Mouse (Mus musculus): ENCODE measurements around the gene Nudt12. TPM values are rescaled to one million over a fixed set of nuclear protein-coding genes. Genes with fewer than 3 reads are reported as not detected.
A peak's percentile ranks its signal among the peaks of the same experiment; 100 is the strongest.

Nudt12 gene
- polyA plus RNA-seq (2016; fragmentation: Nextera tagmentation; extraction: Ambion mirVana), result 6.5 and 8.1 TPM in 2 replicates

DNA sequence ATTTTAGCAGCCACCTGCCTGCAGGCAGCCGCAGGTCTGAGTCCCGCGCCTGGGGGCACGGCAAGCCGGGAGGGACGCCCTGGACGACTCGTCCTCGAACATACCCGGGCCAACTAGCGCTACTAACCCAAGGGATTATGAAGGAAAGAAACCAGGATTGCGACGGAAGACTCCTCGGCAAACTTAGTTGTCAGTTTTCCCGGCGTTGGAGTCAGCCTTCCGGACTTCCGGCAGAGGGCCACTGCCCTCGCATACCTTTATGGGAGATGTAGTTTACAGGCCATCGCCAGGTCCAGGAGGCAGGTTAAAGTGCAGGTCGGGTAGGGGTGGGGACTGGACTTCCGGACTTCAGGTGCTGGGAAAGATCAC lies at the start of gene Nudt12:
Gene Nudt12 (minus strand): TSS at position 282 of the 369 bp plus-strand sequence.
- Histone ChIP-seq H3K9ac (replicated peaks) (peak within 1 kb of the TSS; percentile 71), H3K4me1 (no peaks in the 10 kb centered on the region; the same call in 1 of the 2 replicates), H3K36me3 (no peaks in the 10 kb centered on the region; the same call in 1 of the 2 replicates), H3K27me3 (no peaks in the 10 kb centered on the region), H3K4me2 (replicated peaks) (peak within 1 kb of the TSS; percentile 67), H3K9me3 (no peaks in the 10 kb centered on the region), H3K27ac (replicated peaks) (peak within 1 kb of the TSS; percentile 65; the same call in 1 of the 2 replicates), H3K4me3 (peak within 1 kb of the TSS; percentile 67)
- WGBS, result under 1% methylated on average over 22 of the region's 22 CpGs
- peak; percentile 91 for ATAC-seq (ENCODE audit: low FRiP score, low read depth)

DNA sequence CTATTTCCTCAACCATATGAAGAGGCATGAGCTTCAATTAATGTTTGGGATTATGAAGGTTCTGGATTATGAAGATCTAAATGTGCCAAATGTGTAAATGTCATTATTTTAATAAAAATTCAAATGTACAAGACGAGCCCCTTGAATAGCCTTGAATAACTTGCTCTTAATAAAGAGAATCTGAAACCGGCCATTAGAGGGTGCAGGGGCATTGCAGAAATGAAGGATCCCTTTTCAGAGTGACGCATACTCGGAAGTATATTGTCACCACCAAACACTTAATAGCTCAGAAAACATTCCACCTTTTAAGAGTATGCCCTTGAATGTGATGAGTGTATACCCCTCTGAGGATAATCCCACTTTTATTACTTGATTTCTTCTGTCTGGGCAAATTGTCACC lies 40.1 kb upstream of the Nudt12 start:
- no peak overlapping the region for H3K27ac ChIP-seq (replicated peaks)
- H3K4me3 ChIP-seq, result no peak overlapping the region
- no peaks in the 10 kb centered on the region for H3K27me3 ChIP-seq
- 70% methylated on average over 4 of the region's 4 CpGs for WGBS
- no peaks in the 10 kb centered on the region for H3K9me3 ChIP-seq
- H3K4me2 ChIP-seq (replicated peaks), result no peak overlapping the region
- no peak overlapping the region for H3K9ac ChIP-seq (replicated peaks)
- H3K36me3 ChIP-seq, result no peaks in the 10 kb centered on the region
- no peaks in the 10 kb centered on the region for H3K4me1 ChIP-seq
- no peak for ATAC-seq (ENCODE audit: low FRiP score, low read depth)

DNA sequence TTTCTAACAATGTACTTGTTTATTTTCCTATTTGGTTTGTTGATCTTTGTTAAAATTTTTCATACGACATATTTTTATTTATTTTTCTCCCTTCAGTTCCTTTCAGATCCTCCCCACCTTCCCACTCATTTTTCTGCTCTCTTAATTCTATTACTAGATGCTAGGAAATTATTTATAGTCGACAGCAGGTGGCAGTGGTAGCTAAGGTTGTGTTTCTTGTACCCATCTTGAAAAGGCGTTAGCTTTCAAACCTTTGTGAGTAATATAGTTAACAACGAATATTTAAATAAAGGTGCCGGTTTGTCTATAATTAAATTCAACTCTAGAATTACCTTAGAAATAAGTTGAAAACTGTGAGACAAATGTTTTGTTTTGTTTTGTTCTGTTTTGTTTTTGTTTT lies 26.6 kb upstream of the Nudt12 start:
- H3K9ac ChIP-seq (replicated peaks), result no peak overlapping the region
- ATAC-seq (ENCODE audit: low FRiP score, low read depth), result no peak
- no peak overlapping the region for H3K4me2 ChIP-seq (replicated peaks)
- H3K27me3 ChIP-seq, result no peaks in the 10 kb centered on the region
- no peak overlapping the region for H3K27ac ChIP-seq (replicated peaks)
- WGBS, result 55% methylated on average over 5 of the region's 5 CpGs
- no peaks in the 10 kb centered on the region for H3K36me3 ChIP-seq
- no peaks in the 10 kb centered on the region for H3K9me3 ChIP-seq
- H3K4me1 ChIP-seq, result no peaks in the 10 kb centered on the region
- no peak overlapping the region for H3K4me3 ChIP-seq

DNA sequence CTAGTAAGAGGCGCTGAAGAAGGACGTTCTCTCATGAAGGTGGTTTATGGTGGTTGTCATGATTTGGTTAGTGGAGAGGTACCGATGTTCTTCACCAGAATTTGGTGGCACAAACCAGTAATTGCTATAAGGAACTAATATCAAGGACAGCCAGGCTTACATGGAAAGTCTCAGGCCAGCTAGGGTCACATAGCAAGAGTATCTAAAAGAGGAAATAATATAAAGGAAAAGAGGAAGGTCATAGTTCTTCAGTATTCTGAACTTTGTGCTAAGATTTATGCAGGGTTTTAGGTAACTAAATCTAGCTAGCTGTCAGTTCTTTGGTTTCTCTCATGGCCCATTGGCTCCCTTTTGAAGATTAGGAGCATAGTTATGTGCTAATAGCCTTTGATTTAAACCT lies 20.3 kb upstream of the Nudt12 start:
- ATAC-seq (ENCODE audit: low FRiP score, low read depth), result no peak
- H3K4me3 ChIP-seq, result no peak overlapping the region
- no peak overlapping the region for H3K4me2 ChIP-seq (replicated peaks)
- WGBS, result 94% methylated on average over 3 of the region's 3 CpGs
- no peaks in the 10 kb centered on the region for H3K4me1 ChIP-seq
- H3K27me3 ChIP-seq, result no peaks in the 10 kb centered on the region
- no peaks in the 10 kb centered on the region for H3K36me3 ChIP-seq
- no peaks in the 10 kb centered on the region for H3K9me3 ChIP-seq
- H3K27ac ChIP-seq (replicated peaks), result no peak overlapping the region
- no peak overlapping the region for H3K9ac ChIP-seq (replicated peaks)

DNA sequence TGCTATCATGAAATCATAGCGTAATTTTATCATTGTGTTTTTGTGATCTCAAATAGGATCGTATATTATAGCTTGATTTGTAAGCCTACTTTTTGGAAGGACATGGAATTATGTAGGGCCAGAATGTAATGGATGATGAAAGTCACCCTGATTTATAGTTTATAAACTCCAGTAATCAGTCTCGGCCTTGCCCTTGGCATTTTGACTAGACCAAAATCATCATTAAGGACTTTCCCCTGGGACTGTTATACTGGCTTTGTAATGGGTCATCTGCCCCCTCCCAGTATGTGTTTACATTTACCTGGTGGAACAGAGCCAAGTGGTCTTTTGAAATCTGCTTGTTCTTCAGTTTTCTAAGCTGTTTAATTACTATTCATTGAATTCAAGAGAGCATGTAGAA lies 13.2 kb upstream of the Nudt12 start:
- H3K9me3 ChIP-seq, result no peaks in the 10 kb centered on the region
- no peak overlapping the region for H3K4me3 ChIP-seq
- ATAC-seq (ENCODE audit: low FRiP score, low read depth), result no peak
- no peaks in the 10 kb centered on the region for H3K27me3 ChIP-seq
- no peaks in the 10 kb centered on the region for H3K36me3 ChIP-seq
- no peak overlapping the region for H3K27ac ChIP-seq (replicated peaks)
- no peak overlapping the region for H3K4me2 ChIP-seq (replicated peaks)
- 92% methylated on average over 3 of the region's 3 CpGs for WGBS
- H3K9ac ChIP-seq (replicated peaks), result no peak overlapping the region
- peaks cover 5% of the 10 kb centered on the region; the same call in 1 of the 2 replicates for H3K4me1 ChIP-seq

DNA sequence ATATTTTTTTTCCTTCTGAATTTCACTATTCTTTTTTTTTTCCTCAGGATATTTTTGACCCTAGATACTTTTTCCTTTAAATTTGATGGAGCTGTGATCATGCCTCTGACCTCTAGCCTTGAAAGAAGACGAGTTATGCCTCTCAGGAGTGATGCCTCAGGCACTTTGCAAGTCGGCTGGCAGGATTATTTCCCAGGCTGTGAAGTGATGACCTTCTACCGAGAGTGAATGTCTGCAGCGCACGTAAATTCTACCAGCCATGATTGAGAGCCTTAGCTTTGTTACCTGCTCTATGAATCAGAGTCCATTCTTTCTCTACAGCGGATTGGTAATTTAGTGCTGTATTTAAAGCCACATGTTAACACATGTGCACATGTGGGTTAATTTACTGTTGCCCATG lies 11.3 kb upstream of the Nudt12 start:
- ATAC-seq (ENCODE audit: low FRiP score, low read depth), result no peak
- 26% methylated on average over 6 of the region's 6 CpGs for WGBS
- Histone ChIP-seq H3K9ac (replicated peaks) (no peak overlapping the region), H3K27me3 (no peaks in the 10 kb centered on the region), H3K36me3 (no peaks in the 10 kb centered on the region), H3K4me3 (no peak overlapping the region), H3K9me3 (no peaks in the 10 kb centered on the region), H3K4me1 (peaks cover 5% of the 10 kb centered on the region; the same call in 1 of the 2 replicates), H3K4me2 (replicated peaks) (no peak overlapping the region), H3K27ac (replicated peaks) (no peak overlapping the region)

DNA sequence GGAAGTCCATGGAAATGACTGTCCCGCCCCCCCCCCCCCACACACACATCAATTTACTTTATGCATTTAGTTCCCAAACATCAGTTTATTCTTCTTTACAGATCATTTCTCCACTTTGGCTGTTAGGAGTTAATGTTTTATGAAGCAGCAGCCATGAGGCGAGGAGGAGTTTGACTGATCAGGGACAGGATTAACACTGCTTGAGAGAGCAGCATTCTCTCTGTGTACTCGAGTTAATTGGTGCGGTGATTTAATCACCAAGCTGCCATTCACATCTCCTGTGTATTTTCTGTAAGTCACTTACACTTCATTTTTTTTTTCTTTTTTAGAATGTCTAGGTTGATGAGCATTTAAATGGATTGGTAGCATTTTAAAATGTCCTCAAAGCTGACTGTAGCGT lies 10.8 kb upstream of the Nudt12 start:
- Histone ChIP-seq H3K4me3 (no peak overlapping the region), H3K4me2 (replicated peaks) (no peak overlapping the region), H3K27ac (replicated peaks) (no peak overlapping the region), H3K27me3 (no peaks in the 10 kb centered on the region), H3K4me1 (peaks cover 5% of the 10 kb centered on the region; the same call in 1 of the 2 replicates), H3K36me3 (no peaks in the 10 kb centered on the region), H3K9ac (replicated peaks) (no peak overlapping the region), H3K9me3 (no peaks in the 10 kb centered on the region)
- peak; percentile 52; the same call in 1 of the 2 replicates for ATAC-seq (ENCODE audit: low FRiP score, low read depth)
- 27% methylated on average over 5 of the region's 5 CpGs for WGBS

DNA sequence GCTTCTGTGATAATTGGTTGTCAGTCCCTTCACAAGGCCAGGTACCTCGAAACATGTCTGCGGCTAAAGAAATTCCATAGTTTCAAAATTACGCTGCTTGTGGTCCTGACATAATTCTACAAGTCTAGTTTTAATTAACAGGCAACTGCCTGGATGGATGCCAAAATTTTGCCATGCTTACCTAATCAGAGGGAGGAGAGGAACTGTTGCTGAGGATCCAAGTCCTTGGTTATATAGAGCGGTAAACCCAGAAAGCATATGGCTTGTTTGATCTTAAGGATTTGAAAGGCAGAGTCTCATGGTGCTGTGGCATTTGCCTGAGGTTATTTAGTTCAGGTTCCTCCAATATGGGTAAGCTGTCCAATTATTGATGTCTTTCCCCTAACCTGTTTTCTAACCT lies 5.5 kb upstream of the Nudt12 start:
- Histone ChIP-seq H3K4me3 (no peak overlapping the region), H3K9me3 (no peaks in the 10 kb centered on the region), H3K36me3 (no peaks in the 10 kb centered on the region), H3K4me1 (no peaks in the 10 kb centered on the region; the same call in 1 of the 2 replicates), H3K4me2 (replicated peaks) (no peak overlapping the region), H3K27me3 (no peaks in the 10 kb centered on the region), H3K9ac (replicated peaks) (no peak overlapping the region), H3K27ac (replicated peaks) (no peak overlapping the region)
- WGBS, result 89% methylated on average over 4 of the region's 4 CpGs
- ATAC-seq (ENCODE audit: low FRiP score, low read depth), result no peak

DNA sequence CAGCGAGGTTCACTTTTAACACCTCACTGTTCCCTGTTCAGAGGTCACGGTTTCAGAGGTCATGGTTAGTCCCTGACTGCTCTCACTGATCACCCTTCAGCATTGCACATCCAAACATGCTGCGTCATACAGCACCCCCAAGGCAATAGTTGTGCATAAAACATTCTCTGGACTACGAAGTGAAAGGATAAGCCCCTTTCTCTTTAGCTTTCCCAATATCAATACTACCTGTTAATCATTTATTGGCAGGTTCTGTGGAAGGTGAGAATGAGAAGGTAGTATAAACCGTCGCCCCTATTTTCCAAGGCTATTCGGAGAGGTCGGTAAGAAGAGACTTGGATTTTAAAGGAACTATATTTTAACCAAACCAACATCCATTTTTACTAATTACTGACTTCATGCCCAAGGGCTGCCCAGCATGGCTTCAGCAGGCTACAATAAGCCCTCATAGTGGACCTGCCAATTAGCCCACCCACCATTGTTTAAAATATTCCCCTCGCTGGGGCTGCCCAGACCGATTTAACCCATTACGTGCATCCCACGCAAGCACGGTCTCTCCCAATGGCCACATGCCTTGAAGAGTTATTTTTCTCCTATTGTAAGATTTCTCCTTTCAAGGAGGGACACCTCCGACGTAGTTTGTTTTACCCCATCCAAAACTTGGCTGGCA lies 616 bp downstream of the Nudt12 start:
- WGBS, result 11% methylated on average over 15 of the region's 15 CpGs
- ATAC-seq (ENCODE audit: low FRiP score, low read depth), result peak; percentile 78
- no peaks in the 10 kb centered on the region; the same call in 1 of the 2 replicates for H3K4me1 ChIP-seq
- H3K27me3 ChIP-seq, result no peaks in the 10 kb centered on the region
- H3K4me3 ChIP-seq, result peak overlapping the region; percentile 67
- H3K4me2 ChIP-seq (replicated peaks), result peak overlapping the region; percentile 67
- H3K9ac ChIP-seq (replicated peaks), result peak overlapping the region; percentile 71
- no peaks in the 10 kb centered on the region; the same call in 1 of the 2 replicates for H3K36me3 ChIP-seq
- peak overlapping the region; percentile 65; the same call in 1 of the 2 replicates for H3K27ac ChIP-seq (replicated peaks)
- no peaks in the 10 kb centered on the region for H3K9me3 ChIP-seq

DNA sequence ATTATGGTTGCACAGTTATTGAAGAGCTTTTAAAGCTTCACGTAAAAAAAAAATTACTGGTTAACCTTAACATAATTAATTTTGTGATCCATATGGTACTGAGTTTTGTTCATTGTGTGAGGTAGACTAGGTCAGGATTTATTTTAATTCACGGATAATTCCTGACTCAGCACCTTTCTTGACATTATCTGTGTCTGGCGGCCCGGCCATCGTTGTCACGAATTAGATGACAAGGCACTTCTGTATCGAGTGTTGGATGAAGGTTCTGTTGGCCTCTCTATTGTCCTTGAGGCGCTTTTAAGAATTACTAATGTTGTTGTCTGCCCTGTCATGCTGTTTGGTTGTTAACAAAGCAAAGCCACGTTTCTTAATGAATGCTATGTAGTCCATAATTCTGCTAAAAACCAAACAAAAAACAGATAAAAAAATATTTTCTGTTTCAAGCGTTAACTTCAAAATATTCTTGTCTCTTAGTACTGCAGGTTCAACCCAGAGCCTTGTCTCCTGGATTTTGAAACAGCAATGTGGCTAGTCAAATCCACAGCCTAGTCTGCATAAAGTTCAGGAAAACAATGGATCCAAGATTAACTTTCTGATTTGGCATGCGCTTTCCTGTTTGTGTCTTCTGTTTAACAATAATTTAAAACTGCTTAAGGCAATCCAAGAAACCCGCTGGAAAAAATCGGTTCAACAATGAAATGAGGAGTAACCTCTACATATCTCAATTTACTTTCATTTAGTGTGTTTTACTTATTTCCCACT lies 1.4 kb downstream of the Nudt12 start:
- ATAC-seq (ENCODE audit: low FRiP score, low read depth), result no peak
- no peak overlapping the region for H3K9ac ChIP-seq (replicated peaks)
- no peaks in the 10 kb centered on the region for H3K9me3 ChIP-seq
- no peaks in the 10 kb centered on the region; the same call in 1 of the 2 replicates for H3K4me1 ChIP-seq
- 75% methylated on average over 13 of the region's 13 CpGs for WGBS
- no peak overlapping the region for H3K27ac ChIP-seq (replicated peaks)
- H3K36me3 ChIP-seq, result no peaks in the 10 kb centered on the region; the same call in 1 of the 2 replicates
- peak overlapping the region; percentile 67; the same call in 1 of the 2 replicates for H3K4me2 ChIP-seq (replicated peaks)
- H3K27me3 ChIP-seq, result no peaks in the 10 kb centered on the region
- H3K4me3 ChIP-seq, result no peak overlapping the region

DNA sequence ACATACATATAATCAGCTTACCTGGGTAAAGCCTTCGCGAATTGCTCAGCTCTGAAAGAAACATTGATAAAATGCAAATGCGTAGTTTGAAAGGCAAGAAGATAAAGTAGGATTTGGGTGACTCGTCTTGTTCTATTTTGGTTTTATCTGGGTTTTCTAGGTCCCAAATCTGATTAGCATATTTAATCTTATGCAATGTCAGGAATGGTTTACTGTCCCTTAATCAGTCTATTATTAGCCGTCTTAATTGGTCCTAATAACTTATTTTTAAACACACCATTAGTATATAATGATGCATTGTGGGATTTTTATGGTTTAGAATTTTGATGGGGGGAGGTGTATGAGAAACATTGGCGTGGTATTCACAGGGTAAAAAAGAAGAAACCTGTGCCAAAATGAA lies 21.9 kb downstream of the Nudt12 start, which contains the start of gene Pdzph1:
Gene Pdzph1 (minus strand): TSS at position 101 of the 400 bp plus-strand sequence.
- no peak within 1 kb of the TSS for H3K9ac ChIP-seq (replicated peaks)
- WGBS, result 78% methylated on average over 6 of the region's 6 CpGs
- no peaks in the 10 kb centered on the region for H3K36me3 ChIP-seq
- H3K4me3 ChIP-seq, result no peak within 1 kb of the TSS
- H3K4me1 ChIP-seq, result no peaks in the 10 kb centered on the region
- no peaks in the 10 kb centered on the region for H3K9me3 ChIP-seq
- no peak within 1 kb of the TSS for H3K4me2 ChIP-seq (replicated peaks)
- no peaks in the 10 kb centered on the region for H3K27me3 ChIP-seq
- no peak within 1 kb of the TSS for H3K27ac ChIP-seq (replicated peaks)
- no peak for ATAC-seq (ENCODE audit: low FRiP score, low read depth)

DNA sequence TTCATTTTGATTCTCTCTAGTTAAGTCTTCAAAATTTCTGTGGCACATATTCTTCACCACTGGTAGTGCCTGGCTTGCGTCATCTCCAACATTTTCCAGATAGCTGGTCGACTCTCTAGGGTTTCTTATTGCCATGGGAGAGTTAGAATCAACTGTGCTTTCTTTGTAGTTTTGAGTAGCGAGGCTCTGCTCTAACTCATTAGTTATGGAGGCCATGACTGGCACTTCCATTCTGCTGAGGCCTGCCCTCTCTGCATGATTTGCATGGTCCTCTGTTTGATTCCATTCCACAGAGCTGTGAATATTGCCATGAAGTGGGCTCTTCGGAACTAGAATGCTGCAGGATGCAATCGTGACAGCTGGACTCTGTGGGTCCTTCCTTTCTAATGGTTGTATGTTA lies 39.9 kb downstream of the Nudt12 start:
- 55% methylated on average over 5 of the region's 5 CpGs for WGBS
- Histone ChIP-seq H3K27ac (replicated peaks) (no peak overlapping the region), H3K4me1 (peaks cover 9% of the 10 kb centered on the region; the same call in 1 of the 2 replicates), H3K4me2 (replicated peaks) (no peak overlapping the region), H3K9ac (replicated peaks) (no peak overlapping the region), H3K9me3 (no peaks in the 10 kb centered on the region), H3K36me3 (no peaks in the 10 kb centered on the region), H3K27me3 (no peaks in the 10 kb centered on the region), H3K4me3 (no peak overlapping the region)
- peak; percentile 78 for ATAC-seq (ENCODE audit: low FRiP score, low read depth)
